Mouse (Mus musculus) adrenal gland, postnatal 36 days (tissue): ENCODE results near the gene Olfr474. TPM values are rescaled to one million over a fixed set of nuclear protein-coding genes. Genes with fewer than 3 reads are reported as not detected.
"Not testable (repeated sequence)": the region's sequence is repeated elsewhere in the genome, so short reads cannot be mapped to it uniquely, and the experiment has no call there.

Experiments
- DNase-seq, 2 experiments: peaks; one replicate each; pipeline ENCODE4 v3.0.0; 2021; ENCODE audit warnings: mixed read lengths in 1 of 2
- long read RNA-seq, 2 experiments: library from polyadenylated mRNA; stranded (forward); transcript quantifications; one replicate each; pipeline ENCODE4 v2.0.0; 2021; ENCODE audit warnings: borderline sequencing depth in 2 of 2
- total RNA-seq, 2 experiments: library from RNA; stranded (reverse); gene quantifications; 2 replicates each; pipeline ENCODE4 v1.2.3; 2021

Olfr474 gene
- total RNA-seq = not detected
- long read RNA-seq, experiment 1 = 0 reads
- long read RNA-seq, experiment 2 = 0 reads

DNA sequence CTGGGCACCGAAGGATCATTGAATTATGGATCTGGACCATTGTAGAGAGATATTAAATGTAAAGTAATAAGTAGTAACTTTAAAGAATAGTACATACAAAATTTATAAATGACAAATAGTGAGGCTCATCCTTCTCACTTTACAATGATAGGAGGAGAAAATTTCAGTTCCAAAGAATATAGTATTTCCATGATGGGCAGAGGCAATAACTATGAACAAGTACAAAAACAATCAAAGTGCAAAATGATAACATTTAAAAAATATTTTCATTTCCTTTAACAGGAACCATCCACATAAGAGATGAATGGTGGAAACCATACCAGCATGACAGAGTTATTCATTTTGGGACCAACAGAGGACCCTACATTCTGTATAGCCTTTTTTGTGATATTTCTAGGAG, at the start of gene Olfr474:
TSS of gene Olfr474 (plus strand) at position 301 of the 400 bp plus-strand sequence.
- no peak for DNase-seq

DNA sequence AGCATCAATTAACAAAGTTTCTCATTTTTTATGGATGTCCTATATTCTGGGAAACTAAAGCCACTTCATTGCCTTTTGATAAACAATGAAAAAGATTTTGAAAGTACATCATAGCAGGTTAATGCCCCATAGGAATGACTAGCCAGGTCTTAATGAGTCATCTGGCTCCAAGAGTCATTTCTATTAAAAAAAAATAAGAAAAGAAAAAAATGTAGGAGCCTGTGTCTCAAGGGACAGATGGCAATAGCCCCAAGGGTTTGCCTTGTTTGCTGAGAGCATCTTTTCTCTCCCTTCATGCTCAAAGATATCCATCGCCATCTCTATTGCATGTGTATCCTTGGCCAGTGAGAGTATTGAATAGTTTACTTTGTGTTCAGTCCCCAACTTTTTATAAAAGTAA, 24.3 kb upstream of the Olfr474 start, which contains the start of gene Olfr473:
TSS of gene Olfr473 (plus strand) at position 301 of the 400 bp plus-strand sequence.
- DNase-seq = no peak

DNA sequence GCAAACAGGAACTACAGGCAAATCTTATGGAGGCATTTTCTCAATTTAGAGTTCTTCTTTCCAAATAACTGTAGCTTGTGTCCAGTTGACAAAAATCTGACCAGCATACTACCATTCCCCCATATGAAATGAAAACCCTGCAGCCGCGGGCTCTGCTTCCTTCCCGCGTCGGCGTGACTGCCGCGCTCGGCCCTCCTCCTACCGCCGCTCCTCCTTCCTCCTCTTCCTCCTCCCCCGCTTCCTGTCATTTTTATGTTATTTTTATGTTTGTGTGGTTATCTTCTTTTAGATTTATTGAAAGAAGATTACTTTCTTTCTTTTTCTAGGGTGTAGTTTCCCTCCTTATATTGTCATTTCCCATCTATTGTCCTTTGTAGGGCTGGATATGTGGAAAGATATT, 1.9 kb upstream of the Olfr474 start:
- not testable (repeated sequence) for DNase-seq

DNA sequence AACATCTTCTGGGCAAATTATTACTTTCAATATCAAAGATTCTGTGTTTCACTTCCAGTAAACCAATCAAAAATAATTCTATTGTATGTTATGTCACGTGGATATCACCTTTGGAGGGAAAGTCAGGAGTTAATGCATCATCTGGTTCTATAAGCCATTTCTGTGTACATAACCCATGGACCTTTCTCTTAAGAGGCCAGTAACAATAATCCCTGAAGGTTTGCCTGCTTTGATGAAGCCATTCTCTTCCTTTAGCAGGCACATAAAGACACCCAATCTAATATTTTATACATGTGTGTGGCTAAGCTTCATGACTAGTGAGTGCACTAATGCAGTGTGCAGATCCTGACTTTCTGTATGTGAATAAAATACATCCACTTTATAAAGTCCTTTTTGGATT, 10.1 kb downstream of the Olfr474 start, which contains the start of gene Olfr476:
TSS of gene Olfr476 (plus strand) at position 301 of the 400 bp plus-strand sequence.
- no peak for DNase-seq

DNA sequence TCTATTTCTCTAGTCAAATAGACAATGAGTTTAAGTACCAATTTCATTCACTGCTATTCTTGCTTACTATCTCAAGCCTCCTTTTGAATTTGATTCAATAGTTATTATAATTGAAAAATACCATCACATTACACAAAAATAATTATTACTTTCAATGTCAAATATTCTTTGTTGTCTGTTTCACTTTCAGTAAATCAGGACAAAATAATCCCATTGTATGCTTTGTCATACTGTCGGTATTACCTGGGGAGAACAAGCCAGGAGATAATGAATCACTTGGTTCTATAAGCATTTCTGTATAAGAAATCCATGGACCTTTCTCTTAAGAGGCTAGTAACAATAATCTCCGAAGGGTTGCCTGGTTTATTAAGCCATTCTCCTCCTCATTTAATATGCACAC, 31.9 kb downstream of the Olfr474 start, which contains the start of gene Olfr477:
TSS of gene Olfr477 (plus strand) at position 301 of the 400 bp plus-strand sequence.
- DNase-seq = no peak

Other genes with a start within 250 kb of the Olfr474 start
- not detected for gene Cyb5r2, start 196.6 kb upstream of the Olfr474 start, total RNA-seq
- gene Ovch2, start 153.4 kb upstream of the Olfr474 start, total RNA-seq = not detected
- gene Olfr467, start 142.4 kb upstream of the Olfr474 start, total RNA-seq = not detected
- not detected for gene Olfr469, start 129.1 kb upstream of the Olfr474 start, total RNA-seq
- not detected for gene Olfr470, start 107.2 kb upstream of the Olfr474 start, total RNA-seq
- not detected for gene Olfr472, start 56.7 kb upstream of the Olfr474 start, total RNA-seq
- gene Olfr473, start 24.2 kb upstream of the Olfr474 start, total RNA-seq = not detected
- not detected for gene Olfr476, start 10.2 kb downstream of the Olfr474 start, total RNA-seq
- gene Olfr477, start 32.0 kb downstream of the Olfr474 start, total RNA-seq = not detected
- gene Olfr478, start 79.3 kb downstream of the Olfr474 start, total RNA-seq = not detected
- gene Olfr479, start 96.0 kb downstream of the Olfr474 start, total RNA-seq = not detected
- not detected for gene Olfr480, start 112.7 kb downstream of the Olfr474 start, total RNA-seq
- not detected for gene Olfr481, start 125.2 kb downstream of the Olfr474 start, total RNA-seq
- 1 to 10 TPM; 1.1 to 1.5 TPM for gene Olfr482, start 142.9 kb downstream of the Olfr474 start, total RNA-seq
- not detected for gene Olfr483, start 146.2 kb downstream of the Olfr474 start, total RNA-seq
- gene Olfr484, start 172.8 kb downstream of the Olfr474 start, total RNA-seq = not detected
- not detected for gene Olfr485, start 205.2 kb downstream of the Olfr474 start, total RNA-seq
- gene Olfr486, start 218.1 kb downstream of the Olfr474 start, total RNA-seq = not detected